Mouse (Mus musculus): ENCODE results near the gene Ctse. TPM values are rescaled to one million over a fixed set of nuclear protein-coding genes. Genes with fewer than 3 reads are reported as not detected.

Ctse gene
- total RNA-seq, 2 experiments from 2014 or later = 0.39 TPM; not detected in 1

DNA sequence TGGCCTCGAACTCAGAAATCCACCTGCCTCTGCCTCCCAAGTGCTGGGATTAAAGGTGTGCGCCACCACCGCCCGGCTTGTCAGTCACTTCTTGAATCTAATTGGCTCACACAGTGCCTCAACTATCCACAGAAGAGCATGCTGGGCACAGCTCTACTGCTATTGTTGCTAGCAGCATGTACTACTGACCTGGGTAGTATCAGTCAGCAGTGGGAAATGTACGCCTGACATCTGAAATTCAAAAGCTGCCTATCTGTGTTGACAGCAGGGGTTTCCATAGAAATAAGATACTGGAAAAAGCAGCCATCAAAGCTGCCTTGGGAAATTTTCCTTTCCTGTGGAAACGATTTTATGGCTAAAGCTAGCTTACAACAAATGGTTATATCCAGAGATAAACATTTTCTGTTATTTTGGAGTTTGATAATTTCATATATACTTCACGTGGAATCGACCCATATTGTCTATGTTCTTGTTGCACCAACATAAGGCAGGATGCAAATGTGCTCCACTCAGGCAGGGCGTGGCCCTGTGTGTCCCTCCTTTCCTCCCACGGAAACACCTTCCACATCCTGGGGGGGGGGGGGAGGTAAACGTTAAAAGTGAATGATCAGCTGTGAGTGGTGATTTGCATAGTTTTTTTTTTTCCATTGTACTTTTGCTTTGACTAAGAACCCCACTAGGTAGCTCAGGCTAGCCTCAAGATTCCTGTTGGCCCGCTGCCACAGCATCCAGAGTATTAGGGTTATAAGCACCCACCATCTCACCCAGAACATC, 14.8 kb downstream of the Ctse start:
- no peak for DNase-seq (ENCODE audit: low spot score in 2 of 2)

DNA sequence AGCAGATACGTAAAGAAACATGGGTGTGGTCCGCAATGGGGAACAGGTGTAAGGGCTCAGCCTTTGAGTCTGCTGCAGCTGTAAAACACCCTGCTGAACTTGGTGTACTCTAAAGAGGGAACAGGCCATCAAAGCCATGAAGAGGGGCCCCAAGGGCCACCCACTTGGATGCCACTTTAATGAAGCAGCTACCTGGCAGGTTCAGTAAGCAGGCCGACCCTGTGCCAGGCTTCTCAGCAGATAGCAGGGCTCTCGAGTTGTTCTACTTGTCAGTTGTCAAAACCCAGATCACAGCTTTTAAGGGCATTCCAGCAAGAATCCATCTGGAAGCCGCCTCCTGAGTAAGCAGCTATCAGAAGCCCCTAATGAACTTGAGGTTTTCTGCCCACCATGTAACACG, 17.5 kb downstream of the Ctse start:
- DNase-seq (ENCODE audit: low spot score in 2 of 2) = no peak

DNA sequence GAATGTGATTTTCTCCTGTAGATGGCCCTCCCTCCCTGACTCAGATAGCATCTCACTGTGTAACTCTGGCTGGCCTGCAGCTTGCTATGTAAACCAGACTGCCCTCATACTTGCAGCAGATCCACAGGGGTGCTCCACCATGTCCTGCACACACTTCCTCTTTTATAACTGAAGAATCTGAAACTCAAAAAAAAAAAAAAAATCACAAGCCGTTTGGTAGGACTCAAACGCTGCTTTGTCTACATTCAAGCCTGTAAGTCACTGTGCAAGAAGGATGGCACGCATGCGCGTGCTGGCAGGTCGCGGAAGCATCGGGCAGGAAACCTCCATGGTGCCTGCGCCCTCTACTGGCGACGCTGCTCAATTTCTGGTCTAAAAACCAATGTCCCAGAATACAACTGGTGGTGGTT, 19.8 kb downstream of the Ctse start:
- peak; percentile 93 to 94 for DNase-seq (ENCODE audit: low spot score in 2 of 2)

DNA sequence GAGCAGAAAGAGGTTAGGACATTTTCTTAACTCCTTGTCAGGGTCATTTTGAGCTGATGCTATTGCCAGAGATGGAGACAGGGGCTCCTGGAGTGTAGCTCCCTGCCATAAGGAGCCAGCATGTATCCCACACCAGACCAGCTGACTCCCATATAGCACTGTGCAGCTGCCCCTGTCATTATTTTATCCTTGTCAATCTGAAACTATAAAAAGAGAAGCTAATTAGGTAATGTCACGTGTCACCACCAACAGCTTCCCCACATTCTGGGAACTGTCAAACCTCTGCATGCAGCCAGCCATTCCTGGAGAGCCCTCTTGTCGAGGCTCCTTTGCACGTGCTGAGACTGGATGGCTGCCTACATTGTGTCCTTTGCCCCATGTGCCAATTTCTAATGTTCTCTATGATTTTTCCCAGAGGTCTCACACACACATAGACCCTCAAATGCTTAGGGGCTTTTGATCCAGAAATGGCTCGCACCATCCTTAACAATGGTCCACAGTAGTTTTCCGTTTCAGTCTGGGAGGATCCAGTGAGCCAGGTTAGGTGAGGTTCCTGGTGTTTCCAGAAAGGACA, 21.5 kb downstream of the Ctse start:
- DNase-seq (ENCODE audit: low spot score in 2 of 2) = no peak

DNA sequence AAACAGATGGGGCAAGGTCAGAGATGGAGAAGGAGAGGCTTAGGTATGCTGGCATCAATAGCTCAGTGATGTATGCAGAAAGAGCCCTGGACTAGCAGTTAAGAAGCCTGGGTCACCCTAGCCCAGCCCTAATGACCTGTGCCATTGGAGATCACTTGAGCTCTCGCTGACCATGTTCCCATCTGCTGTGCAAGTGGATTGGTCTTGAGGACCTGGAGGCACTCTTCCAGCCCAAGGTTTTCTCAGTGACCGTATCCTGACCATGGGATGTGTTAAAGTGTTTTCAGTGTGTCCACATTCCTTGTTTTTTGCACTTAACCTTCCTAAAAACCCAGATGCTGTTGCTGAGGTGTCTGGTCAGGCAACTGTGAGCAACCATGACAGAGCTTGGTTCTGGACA, 22.2 kb downstream of the Ctse start:
- no peak for DNase-seq (ENCODE audit: low spot score in 2 of 2)

DNA sequence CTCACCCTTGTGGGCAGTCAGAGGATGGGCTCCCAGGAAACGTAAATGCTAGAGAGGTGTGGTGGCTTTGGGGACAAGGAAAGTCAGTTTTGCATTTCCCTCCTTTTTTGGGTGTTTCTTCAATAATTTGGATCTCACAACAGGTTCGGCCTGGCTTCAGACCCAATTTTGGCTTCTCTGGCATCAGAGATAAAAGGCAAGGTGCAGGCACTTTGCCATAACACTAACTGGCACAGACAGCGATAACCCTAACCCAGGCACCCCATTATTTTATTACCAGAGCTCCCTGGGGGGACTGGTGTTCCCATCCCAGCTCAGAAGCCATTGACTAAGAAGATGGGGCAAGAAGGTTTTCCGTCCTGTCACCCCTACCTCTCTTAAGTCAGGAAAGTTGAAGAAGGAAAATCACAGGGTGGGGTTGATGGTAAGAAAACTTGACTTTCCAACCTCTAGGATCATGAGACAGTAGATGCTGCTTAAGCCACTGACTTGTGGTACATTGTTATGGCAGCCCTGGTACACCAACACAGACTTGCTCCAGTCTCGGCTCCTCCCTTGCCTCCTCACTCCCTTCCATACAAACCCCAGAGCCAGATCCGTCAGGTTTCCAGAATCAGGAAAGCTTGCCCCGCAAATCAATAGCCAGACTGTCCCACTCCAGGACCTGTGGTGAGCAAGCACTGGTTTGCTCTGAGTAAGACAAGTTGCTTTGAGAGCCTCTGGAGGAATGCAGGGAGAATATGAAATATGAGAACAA, 22.8 kb downstream of the Ctse start:
- no peak for DNase-seq (ENCODE audit: low spot score in 2 of 2)

DNA sequence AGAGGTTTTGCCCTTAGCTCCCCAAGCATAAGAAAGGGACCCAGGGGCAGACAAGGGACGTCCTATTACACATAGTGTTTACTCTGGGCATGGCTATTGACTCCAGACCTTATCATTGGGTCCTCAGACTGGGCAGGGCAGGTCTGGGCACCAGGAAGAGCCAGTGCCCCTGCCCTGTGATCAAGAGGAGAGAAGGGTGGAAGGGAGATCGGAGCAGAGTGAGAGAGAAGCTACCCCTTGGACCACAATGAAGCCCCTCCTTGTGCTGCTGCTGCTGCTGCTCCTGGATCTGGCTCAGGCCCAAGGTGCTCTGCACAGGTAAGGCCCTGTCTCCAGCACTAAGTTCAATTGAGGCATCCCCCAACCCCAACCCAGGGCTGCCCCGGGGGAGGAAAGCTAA, 23.6 kb downstream of the Ctse start:
- no peak for DNase-seq (ENCODE audit: low spot score in 2 of 2)

DNA sequence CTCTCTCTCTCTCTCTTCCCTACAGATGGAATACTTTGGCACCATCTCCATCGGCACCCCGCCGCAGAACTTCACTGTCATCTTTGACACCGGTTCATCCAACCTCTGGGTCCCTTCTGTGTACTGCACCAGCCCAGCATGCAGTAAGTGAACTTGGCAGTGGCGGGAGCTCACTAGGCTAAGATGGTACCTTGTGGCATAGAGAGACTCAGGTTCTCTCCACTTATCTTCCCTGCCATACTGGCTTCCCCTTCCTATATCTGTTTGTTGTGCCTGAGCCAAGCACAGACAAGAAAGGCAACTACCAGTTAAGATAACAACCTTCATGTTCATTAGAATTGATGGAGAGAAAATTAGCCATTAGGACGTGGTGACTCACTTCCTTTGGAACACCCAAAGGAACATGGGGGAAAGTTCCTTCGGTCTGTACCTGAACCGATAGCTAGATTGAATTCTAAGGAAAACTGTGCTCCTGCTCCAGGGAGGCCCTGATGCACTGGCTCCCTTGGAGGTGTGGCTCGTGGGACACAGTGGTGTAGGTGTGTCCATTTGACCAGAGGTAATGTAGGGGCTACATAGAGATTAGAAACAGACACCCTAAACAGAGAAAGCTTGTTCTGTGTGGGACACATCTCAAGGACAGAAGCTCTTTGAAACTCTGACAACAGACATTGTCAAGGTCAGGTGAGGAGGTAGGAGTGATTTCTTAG, 25.3 kb downstream of the Ctse start:
- DNase-seq (ENCODE audit: low spot score in 2 of 2) = no peak

DNA sequence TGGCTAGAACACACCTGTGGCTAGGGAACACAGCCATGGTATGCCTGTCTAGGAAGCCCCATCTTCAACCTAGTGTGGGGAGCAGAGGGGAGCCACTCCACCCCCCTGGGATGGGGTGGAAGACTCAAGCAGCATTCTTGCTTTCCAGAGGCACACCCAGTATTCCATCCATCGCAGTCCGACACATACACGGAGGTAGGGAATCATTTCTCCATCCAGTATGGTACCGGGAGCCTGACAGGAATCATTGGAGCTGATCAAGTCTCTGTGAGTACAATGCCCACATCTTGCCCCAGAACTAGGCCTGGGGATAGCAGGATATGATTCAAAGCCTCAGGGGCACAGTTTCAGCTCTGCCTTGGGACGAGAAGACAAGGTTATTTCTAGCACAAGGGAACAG, 26.0 kb downstream of the Ctse start:
- DNase-seq (ENCODE audit: low spot score in 2 of 2) = no peak

DNA sequence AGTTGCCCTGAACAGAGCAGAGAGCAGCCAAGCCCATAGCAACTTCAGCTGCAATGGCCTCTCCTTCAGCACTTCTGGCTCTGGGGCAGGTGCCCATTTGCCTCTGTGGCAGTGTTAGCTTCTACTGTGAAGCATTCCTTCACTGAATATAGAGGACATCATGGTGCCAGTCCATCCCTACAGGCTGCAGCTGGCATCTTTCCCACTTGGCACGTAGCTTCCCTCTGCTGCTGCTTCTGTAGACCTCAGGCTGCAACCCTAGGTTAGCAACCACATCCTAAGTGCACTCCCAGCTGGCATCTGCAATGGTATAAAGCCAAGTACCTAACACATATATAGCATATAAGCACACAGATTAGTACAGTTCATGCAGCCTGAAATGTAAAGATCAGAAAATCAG, 27.8 kb downstream of the Ctse start:
- peak in 1 of 2 experiments; percentile 20 for DNase-seq (ENCODE audit: low spot score in 2 of 2)

DNA sequence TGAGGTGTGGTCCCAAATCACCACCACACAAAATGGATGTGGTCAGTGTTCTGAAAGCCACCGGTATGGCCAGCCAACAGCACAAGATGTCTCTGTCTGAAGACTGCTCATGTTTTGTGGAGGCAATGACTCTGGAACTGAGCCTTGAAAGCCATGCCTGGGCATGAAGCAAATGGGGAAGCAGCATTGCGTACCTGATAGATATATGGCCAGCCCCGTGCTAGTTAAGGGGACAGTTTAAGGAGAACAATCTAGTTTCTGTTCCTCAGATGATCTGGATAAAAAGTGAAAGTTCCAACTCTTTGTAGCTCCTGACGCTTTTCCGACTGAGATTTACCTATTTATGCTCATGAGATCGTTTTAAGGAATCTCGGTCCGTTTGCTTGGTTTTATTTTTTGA, 33.0 kb downstream of the Ctse start:
- DNase-seq (ENCODE audit: low spot score in 2 of 2) = no peak

DNA sequence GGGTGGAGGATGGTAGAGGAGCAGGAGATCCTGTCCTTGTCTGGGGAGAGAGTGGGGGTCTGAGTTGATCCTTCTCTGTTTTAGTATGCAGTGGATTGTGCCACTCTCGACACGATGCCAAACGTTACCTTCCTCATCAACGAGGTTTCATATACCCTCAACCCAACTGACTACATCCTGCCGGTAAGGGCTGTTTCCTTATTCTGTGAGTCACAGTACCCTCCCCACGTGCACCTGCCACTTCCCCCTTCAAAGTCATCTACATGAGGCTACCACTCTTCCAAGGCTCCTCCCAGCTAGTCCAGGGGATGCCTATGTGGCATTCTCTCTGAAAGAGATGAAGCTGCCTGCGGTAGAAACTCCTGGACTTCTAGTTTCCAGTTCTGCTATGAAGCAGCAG, 34.3 kb downstream of the Ctse start:
- no peak for DNase-seq (ENCODE audit: low spot score in 2 of 2)

DNA sequence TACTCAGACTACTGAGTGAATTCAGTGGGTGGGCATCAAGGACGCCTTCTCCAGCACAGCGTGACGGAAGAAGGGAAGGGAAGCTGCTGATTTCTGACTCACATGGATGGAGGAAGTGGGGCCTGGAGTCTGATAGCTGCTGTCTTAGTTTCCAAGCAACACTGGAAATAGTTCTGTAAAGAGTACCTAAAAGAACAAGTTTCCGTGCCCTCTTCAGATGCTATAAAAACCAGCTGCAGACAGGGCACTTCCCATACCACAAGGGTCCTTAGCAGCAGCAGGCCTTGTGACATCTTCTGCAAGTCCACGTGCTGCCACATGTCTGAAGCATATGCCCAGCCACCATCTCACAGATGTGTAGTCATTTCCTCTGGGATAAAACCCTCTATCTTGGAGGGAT, 41.5 kb downstream of the Ctse start:
- DNase-seq (ENCODE audit: low spot score in 2 of 2) = no peak

DNA sequence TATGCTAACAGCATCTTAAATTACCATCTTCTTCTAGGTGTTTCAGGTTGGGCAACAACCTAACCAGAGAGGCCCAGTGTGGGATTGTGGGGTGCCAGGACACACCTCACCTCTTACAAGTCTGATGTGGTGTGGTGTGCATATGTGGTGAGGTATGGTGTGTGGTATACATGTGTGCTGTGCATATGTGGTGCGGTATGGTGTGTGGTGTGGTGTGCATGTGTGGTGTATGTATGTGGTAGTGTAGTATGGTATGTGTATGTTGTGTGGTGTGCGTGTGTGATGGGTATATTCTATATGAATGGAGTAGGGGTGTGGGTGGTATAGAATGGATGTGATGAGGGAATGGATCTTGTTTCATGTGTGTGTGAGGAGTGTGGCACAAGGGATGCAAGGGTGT, 49.6 kb downstream of the Ctse start:
- DNase-seq (ENCODE audit: low spot score in 2 of 2) = no peak

DNA sequence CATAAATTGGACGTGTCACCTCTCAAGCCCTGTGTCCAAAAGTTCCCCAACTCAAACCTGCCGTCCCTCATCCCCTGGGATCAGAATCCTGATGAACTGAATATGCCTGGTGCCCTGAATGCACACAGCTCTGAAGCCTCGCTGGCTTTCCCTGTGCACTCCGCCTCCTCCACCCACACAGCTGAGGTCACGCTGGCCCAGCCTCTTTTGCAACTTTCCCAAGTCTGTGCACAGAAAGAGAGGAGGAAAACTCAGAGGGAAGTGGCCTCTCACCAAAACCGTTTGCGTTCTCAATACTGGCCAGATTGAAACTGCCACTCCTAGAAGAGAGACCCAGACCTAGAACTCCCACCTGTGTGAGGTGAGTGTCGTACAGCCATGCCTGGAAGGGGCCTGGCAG, 50.4 kb downstream of the Ctse start, which contains the start of gene Rab7b:
Gene Rab7b, plus strand, starts transcription at position 221 of the 400 bp plus-strand sequence.
- peak in 1 of 2 experiments; percentile 12 for DNase-seq (ENCODE audit: low spot score in 2 of 2)

DNA sequence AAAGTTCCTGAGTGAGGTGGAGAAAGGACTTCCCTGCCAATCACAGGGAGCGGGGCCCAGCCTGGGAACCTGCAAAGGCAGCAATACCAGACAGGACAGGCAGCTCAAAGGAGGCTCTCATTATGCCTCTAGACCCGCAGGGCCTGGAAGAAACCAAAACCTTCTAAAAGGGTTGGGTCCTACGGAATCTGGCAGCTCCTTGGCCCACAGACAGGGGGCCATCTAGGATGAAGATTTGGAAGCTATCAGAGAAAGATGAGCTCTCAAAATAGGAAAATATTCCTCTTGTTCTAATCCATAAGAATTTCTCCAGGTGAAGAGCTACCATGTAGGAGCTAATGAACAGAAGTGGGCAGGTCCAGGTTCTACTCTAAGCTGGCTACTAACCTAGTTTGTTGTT, 50.9 kb downstream of the Ctse start:
- DNase-seq (ENCODE audit: low spot score in 2 of 2) = no peak

DNA sequence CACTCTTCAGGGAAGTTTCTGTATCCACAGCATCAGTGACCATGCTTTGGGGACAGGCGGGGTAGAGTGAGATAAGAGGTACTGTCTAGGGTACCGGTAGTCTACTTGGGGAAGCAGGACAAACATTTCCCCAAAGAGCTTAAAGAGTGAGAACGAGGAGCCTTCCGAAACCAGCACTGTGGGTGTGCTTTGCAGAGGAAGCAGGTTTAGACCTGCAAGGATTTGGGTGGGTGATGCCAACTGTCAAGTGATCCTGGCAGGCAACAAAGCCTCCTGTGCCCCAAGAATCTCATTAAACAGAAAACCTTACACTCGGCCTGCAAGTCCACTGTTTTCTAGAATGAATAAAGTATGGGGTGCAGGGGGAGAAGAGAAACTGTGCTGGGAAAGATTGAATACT, 51.8 kb downstream of the Ctse start:
- peak; percentile 6 to 13 for DNase-seq (ENCODE audit: low spot score in 2 of 2)

DNA sequence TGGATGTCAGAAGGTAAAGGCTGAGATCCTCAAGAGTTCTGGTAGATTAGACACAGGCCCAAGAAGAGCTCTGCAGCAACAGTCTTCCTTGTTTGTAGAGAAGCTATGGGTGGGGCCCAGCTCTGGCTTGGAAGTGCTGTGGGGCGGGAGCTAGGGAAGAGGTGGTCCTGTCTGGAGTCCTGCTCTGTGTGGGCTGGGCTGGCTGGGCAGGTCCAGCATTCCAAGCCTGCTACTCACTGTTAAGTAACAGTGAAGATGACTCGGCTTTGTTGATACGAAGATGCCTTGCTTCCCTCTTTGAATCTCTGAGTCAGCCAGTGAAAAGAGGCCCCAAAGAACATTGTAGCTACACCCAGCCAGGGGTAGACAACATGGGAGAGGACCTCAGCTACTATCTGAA, 52.3 kb downstream of the Ctse start:
- DNase-seq (ENCODE audit: low spot score in 2 of 2) = no peak

DNA sequence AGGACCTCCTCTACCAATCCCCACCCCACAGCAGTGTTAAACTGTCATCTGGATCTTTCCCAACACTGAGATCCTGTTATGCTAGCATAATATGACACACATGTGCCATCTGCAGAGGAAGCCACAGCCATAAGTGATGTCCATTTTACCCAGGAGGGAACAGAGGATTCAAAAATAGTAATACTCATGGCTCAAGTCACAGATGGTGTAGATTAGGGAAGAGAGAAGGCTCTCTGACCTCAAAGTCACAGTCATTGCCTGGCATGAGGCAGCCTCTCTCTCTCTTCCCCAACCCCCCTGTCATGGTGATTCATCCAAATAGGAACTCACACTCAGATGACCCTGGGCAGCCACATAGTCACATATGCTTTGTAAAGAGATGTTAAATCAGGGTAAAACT, 53.2 kb downstream of the Ctse start:
- DNase-seq (ENCODE audit: low spot score in 2 of 2) = no peak

DNA sequence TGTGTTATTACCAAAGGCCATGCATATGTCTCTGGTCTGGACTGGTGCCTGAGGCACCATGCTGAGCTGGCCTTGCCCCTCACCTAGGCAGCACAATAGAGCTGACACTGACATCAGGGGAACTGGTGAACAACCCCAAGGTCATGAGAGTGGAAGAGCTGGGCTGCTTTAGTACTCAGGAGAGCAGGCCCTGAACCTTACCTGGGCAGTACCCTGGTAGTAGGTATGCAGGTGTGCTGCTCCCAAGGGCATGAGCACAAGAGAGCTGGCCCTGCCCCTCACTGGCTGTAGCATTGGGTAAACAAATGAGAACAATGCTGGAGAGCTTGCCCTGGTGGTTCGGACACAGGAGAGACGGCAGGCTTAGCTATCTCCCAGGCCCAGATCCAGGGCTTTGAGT, 57.2 kb downstream of the Ctse start:
- no peak for DNase-seq (ENCODE audit: low spot score in 2 of 2)

DNA sequence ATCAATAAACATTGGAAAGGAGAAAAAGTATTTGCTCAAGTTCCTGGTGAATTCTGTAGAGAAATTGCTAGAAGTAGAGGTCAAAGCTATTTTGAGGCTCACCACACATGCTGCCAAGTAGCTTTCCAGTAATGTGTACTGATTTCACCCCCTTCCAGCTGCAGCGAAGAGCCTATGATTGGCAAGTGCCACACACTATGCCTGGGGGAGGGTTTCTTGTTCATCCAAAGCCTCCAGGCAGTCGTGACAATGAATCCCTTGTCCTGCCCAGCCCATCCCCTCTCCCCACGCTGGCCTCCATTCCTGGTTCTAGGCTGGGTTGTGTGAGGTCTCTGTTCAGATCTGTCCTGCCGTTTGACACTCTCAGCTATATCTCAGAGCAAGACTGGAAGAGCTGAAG, 58.2 kb downstream of the Ctse start:
- DNase-seq (ENCODE audit: low spot score in 2 of 2) = peak in 1 of 2 experiments; percentile 5

DNA sequence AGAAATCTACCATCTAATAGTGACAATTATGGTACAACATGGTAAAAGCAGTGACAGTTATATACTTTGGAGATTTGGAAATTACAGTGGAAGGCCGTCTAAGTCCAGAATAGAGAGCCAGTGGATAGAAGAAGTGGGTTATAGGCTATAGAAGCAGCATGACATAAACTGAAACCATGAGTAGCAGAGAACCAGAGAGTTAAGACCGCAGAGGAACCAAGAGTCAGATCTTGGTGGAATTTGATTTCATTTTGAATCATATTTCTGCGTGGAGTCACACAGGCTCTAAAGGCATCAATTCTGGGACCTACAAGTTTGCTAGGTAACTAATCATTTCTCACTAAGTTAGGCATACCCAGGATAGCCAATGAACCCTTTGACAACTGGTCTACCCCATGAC, 60.7 kb downstream of the Ctse start:
- no peak for DNase-seq (ENCODE audit: low spot score in 2 of 2)

Data from layer of hippocampus, postnatal 10 days (tissue).